Mouse (Mus musculus) bone marrow, adult 2 months (tissue): ENCODE measurements around the gene Tns4.

Source experiments
- CTCF ChIP-seq: fragments of 200-500 bp; IDR thresholded peaks from 2 replicates; pipeline ENCODE4 v1.5.1; 2011; ENCODE audit warnings: low read length, control low read depth; ENCODE audit not compliant: control insufficient read depth, insufficient read depth
- POLR2A ChIP-seq: fragments of 200-500 bp; IDR thresholded peaks from 2 replicates; pipeline ENCODE4 v1.6.1; 2011; ENCODE audit warnings: low read depth, mild to moderate bottlenecking, control low read depth, low read length, borderline replicate concordance; ENCODE audit not compliant: control insufficient read depth

DNA sequence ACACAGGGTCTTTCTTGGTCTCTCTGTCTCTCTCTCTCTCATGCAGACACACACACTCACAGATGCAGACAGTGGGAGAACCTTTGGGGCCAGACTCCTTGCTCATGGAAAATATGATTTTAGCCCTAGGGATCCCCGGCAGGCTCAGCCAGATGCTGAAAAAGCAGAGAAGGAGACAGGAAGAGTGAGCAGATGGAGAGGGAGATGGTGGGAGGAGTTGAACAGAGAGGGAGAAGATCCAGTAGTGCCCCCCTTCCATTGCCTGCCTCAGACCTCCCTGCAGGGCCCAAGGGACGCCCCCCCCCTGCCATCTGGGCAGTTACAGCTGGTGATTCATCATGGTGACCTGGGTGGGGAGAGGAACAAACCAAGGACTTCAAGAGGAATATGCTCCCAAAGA lies 41.5 kb downstream of the Tns4 start:
- TF ChIP-seq POLR2A, result no peak
- TF ChIP-seq CTCF, result no peak
